In the genomic region with DNA sequence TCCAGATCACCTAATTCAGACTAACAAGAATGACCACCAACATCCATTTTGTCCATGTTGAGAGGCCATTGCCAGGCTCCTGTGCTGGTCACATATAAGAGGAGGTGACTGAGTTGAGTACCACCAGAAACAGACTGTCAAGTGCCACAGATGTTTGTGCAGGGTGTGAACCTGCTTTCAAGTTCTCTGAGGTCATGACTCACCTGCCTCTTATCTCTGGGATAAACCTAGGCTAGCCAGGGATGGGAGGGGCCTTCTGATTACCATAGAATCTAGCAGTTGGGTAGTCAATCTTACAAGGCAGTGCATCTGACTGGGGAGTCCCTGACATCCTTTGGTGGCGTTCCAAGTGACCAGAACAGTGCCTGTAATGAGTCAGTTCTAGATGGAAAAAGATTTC, we compare ENCODE assay signal across 29 mouse cellular contexts. TPM values are rescaled to one million over a fixed set of nuclear protein-coding genes. Genes with fewer than 3 reads are reported as not detected.
DNase-seq lines count a peak whose midpoint lies in the region; ATAC-seq and TF ChIP-seq lines count a peak whose summit lies in the region.
"Had no signal": no experiment of that assay in that cellular context is flagged by ENCODE, and none has a peak within 500 bp of the region (broad histone marks: within the 10 kb centered on the region; RNA-seq: fewer than 3 reads in every experiment).

No protein-coding gene starts in this region.

- TF ChIP-seq CTCF in small intestine, adult 2 months (IDR thresholded peaks at IDR 0.05; ENCODE audit: extremely low read depth, insufficient read length, insufficient replicate concordance, low read depth, low read length) = no peak

- H3K4me2 ChIP-seq in intestine, embryonic 14.5 days (ENCODE audit: low read length) = no peak overlapping the region
- no peak overlapping the region for H3K4me2 ChIP-seq in lung, embryonic 16.5 days (ENCODE audit: low read depth, low read length)
- no peak overlapping the region for H3K4me2 ChIP-seq in liver, embryonic 11.5 days
- H3K4me2 ChIP-seq in hindbrain, embryonic 12.5 days (replicated peaks) = no peak overlapping the region
- H3K4me2 ChIP-seq: heart, embryonic 13.5 days; midbrain, embryonic 12.5 days; neural tube, embryonic 13.5 days had no signal

- no peak for DNase-seq in intestine, embryonic 14.5 days (ENCODE audit: low spot score)
- DNase-seq in liver, embryonic 11.5 days (ENCODE audit: low spot score) = no peak
- DNase-seq in cerebellum, postnatal 10 days = no peak
- DNase-seq: adrenal gland, postnatal 25 days; B cell, adult 2 months; cerebellum, adult 18-20 months; cerebellum, postnatal 14 days; heart, postnatal 10 days; kidney, adult 11 months; kidney, postnatal 25 days; layer of hippocampus, postnatal 36 days; left cerebral cortex, postnatal 4 days; right cerebral cortex, postnatal 4 days; thymus, postnatal 36 days had no signal

- ATAC-seq in granulocyte monocyte progenitor cell, adult 5-6 weeks (replicated peaks; ENCODE audit: poor library complexity, severe bottlenecking) = peak; percentile 41
- ATAC-seq in intestine, embryonic 14.5 days (replicated peaks; ENCODE audit: low FRiP score, low TSS enrichment, low read depth) = peak; percentile 87
- ATAC-seq in lung, embryonic 16.5 days (ENCODE audit: low read depth) = peak; percentile 75; the same call in 1 of the 2 replicates
- ATAC-seq in liver, embryonic 11.5 days (replicated peaks; ENCODE audit: low FRiP score) = no peak
- ATAC-seq in hindbrain, embryonic 12.5 days (ENCODE audit: low FRiP score) = no peak
- ATAC-seq: forebrain, embryonic 16.5 days; hindbrain, embryonic 16.5 days had no signal

- H3K4me1 ChIP-seq in intestine, embryonic 14.5 days (replicated peaks; ENCODE audit: control insufficient read depth, insufficient read depth, low read length) = peaks cover 7% of the 10 kb centered on the region; the same call in 1 of the 2 replicates
- H3K4me1 ChIP-seq in lung, embryonic 16.5 days (replicated peaks; ENCODE audit: control insufficient read depth, insufficient read depth, low read length) = peaks cover 4% of the 10 kb centered on the region; the same call in 1 of the 2 replicates
- peaks cover 28% of the 10 kb centered on the region for H3K4me1 ChIP-seq in small intestine, adult 2 months (ENCODE audit: control insufficient read depth, insufficient read depth, insufficient read length, low read length)
- no peaks in the 10 kb centered on the region for H3K4me1 ChIP-seq in liver, embryonic 11.5 days (replicated peaks; ENCODE audit: control insufficient read depth, insufficient read depth, low read length)
- H3K4me1 ChIP-seq in hindbrain, embryonic 12.5 days = no peaks in the 10 kb centered on the region
- H3K4me1 ChIP-seq: midbrain, embryonic 12.5 days; neural tube, embryonic 13.5 days had no signal

- no peak overlapping the region for H3K9ac ChIP-seq in intestine, embryonic 14.5 days (ENCODE audit: low read length)
- H3K9ac ChIP-seq in lung, embryonic 16.5 days (ENCODE audit: low read length) = no peak overlapping the region
- no peak overlapping the region for H3K9ac ChIP-seq in liver, embryonic 11.5 days (ENCODE audit: low read depth, low read length)
- H3K9ac ChIP-seq in hindbrain, embryonic 12.5 days = no peak overlapping the region
- H3K9ac ChIP-seq: heart, embryonic 13.5 days; midbrain, embryonic 12.5 days; neural tube, embryonic 13.5 days had no signal

- H3K27me3 ChIP-seq in intestine, embryonic 14.5 days (replicated peaks; ENCODE audit: control insufficient read depth, insufficient read depth, low read length) = no peaks in the 10 kb centered on the region
- H3K27me3 ChIP-seq in lung, embryonic 16.5 days (ENCODE audit: control insufficient read depth, insufficient read depth, low read depth, low read length) = no peaks in the 10 kb centered on the region
- H3K27me3 ChIP-seq in small intestine, adult 2 months (ENCODE audit: control insufficient read depth, insufficient read depth, low read length) = no peaks in the 10 kb centered on the region
- H3K27me3 ChIP-seq in liver, embryonic 11.5 days (replicated peaks; ENCODE audit: control insufficient read depth, insufficient read depth, low read length) = no peaks in the 10 kb centered on the region
- no peaks in the 10 kb centered on the region for H3K27me3 ChIP-seq in hindbrain, embryonic 12.5 days
- H3K27me3 ChIP-seq: heart, embryonic 13.5 days; midbrain, embryonic 12.5 days; neural tube, embryonic 13.5 days had no signal

- H3K36me3 ChIP-seq in intestine, embryonic 14.5 days (ENCODE audit: control insufficient read depth, insufficient read depth, low read length) = no peaks in the 10 kb centered on the region
- no peaks in the 10 kb centered on the region for H3K36me3 ChIP-seq in lung, embryonic 16.5 days (ENCODE audit: control insufficient read depth, insufficient read depth, low read length)
- no peaks in the 10 kb centered on the region for H3K36me3 ChIP-seq in small intestine, adult 2 months (ENCODE audit: control insufficient read depth, insufficient read depth, low read length)
- H3K36me3 ChIP-seq in liver, embryonic 11.5 days (ENCODE audit: control insufficient read depth, insufficient read depth, low read length) = no peaks in the 10 kb centered on the region
- no peaks in the 10 kb centered on the region for H3K36me3 ChIP-seq in hindbrain, embryonic 12.5 days
- H3K36me3 ChIP-seq: heart, embryonic 13.5 days; hindbrain, embryonic 10.5 days; midbrain, embryonic 12.5 days; neural tube, embryonic 13.5 days had no signal

- H3K9me3 ChIP-seq in intestine, embryonic 14.5 days (ENCODE audit: control insufficient read depth, low read length) = no peaks in the 10 kb centered on the region
- H3K9me3 ChIP-seq in lung, embryonic 16.5 days (ENCODE audit: control insufficient read depth, low read length) = no peaks in the 10 kb centered on the region
- no peaks in the 10 kb centered on the region for H3K9me3 ChIP-seq in liver, embryonic 11.5 days (ENCODE audit: control insufficient read depth, low read length)
- H3K9me3 ChIP-seq in hindbrain, embryonic 12.5 days (replicated peaks) = no peaks in the 10 kb centered on the region
- H3K9me3 ChIP-seq: heart, embryonic 13.5 days; hindbrain, embryonic 10.5 days; midbrain, embryonic 12.5 days; neural tube, embryonic 13.5 days had no signal

- H3K27ac ChIP-seq in intestine, embryonic 14.5 days (ENCODE audit: low read depth) = no peak overlapping the region
- no peak overlapping the region for H3K27ac ChIP-seq in lung, embryonic 16.5 days (ENCODE audit: low read length)
- H3K27ac ChIP-seq in small intestine, adult 2 months (ENCODE audit: insufficient read depth, low read depth, low read length) = peak overlapping the region; percentile 95
- no peak overlapping the region for H3K27ac ChIP-seq in liver, embryonic 11.5 days (ENCODE audit: low read depth, low read length)
- no peak overlapping the region for H3K27ac ChIP-seq in hindbrain, embryonic 12.5 days
- H3K27ac ChIP-seq: heart, embryonic 13.5 days; hindbrain, embryonic 10.5 days; layer of hippocampus, adult 2 months; midbrain, embryonic 12.5 days; neural tube, embryonic 13.5 days had no signal

- H3K4me3 ChIP-seq in intestine, embryonic 14.5 days (ENCODE audit: low read depth, low read length) = no peak overlapping the region
- H3K4me3 ChIP-seq in lung, embryonic 16.5 days (ENCODE audit: low read length) = no peak overlapping the region
- H3K4me3 ChIP-seq in small intestine, adult 2 months (ENCODE audit: low read depth, low read length) = no peak overlapping the region
- no peak overlapping the region for H3K4me3 ChIP-seq in liver, embryonic 11.5 days (ENCODE audit: low read depth, low read length)
- no peak overlapping the region for H3K4me3 ChIP-seq in hindbrain, embryonic 12.5 days
- H3K4me3 ChIP-seq: erythroblast, embryonic 14.5 days; heart, embryonic 13.5 days; hindbrain, embryonic 10.5 days; layer of hippocampus, adult 2 months; midbrain, embryonic 12.5 days; myocyte; neural tube, embryonic 13.5 days had no signal

- 63% methylated on average over 1 of the region's 1 CpGs for whole genome bisulfite sequencing in intestine, embryonic 14.5 days
- 72% methylated on average over 1 of the region's 1 CpGs for WGBS in lung, embryonic 16.5 days
- 18% methylated on average over 1 of the region's 1 CpGs for WGBS in small intestine, adult 2 months
- WGBS in liver, embryonic 11.5 days = 74% methylated on average over 1 of the region's 1 CpGs
- 77% methylated on average over 1 of the region's 1 CpGs for WGBS in hindbrain, embryonic 12.5 days

- TF ChIP-seq POLR2A in small intestine, adult 2 months (IDR thresholded peaks at IDR 0.05; ENCODE audit: low read depth, low read length) = no peak

RNA-seq across cellular contexts. Expression of a gene that starts 13.2 kb away (rescaled TPM):
- total RNA-seq in granulocyte monocyte progenitor cell, adult 5-6 weeks (2014; fragmentation: Nextera tagmentation) = not detected in 2 replicates
- not detected in 2 replicates for total RNA-seq in granulocyte monocyte progenitor cell, adult 5-6 weeks (2017)
- 25.4 and 33.0 TPM in 2 replicates for polyA plus RNA-seq in intestine, embryonic 14.5 days (2014; fragmentation: Nextera tagmentation; extraction: Ambion mirVana)
- 48.5 and 52.7 TPM in 2 replicates for polyA plus RNA-seq in lung, embryonic 16.5 days (2015; fragmentation: Nextera tagmentation; extraction: Ambion mirVana)
- polyA plus RNA-seq in small intestine, adult 2 months (2012; rRNA removed) = 7.5 and 18.6 TPM in 2 replicates
- 2.0 and 2.3 TPM in 2 replicates for polyA plus RNA-seq in liver, embryonic 11.5 days (2014; fragmentation: Nextera tagmentation; extraction: Ambion mirVana)
- 11.1 and 13.1 TPM in 2 replicates for polyA plus RNA-seq in hindbrain, embryonic 12.5 days (2016; fragmentation: Nextera tagmentation; extraction: Ambion mirVana)
- total RNA-seq: megakaryocyte, adult 5-6 weeks had no signal
- polyA plus RNA-seq: erythroblast, embryonic 14.5 days; liver, adult 2 months; myocyte had no signal

Comparison
In these comparisons a context has a peak if more than half of its experiments do, and no peak if none do; other contexts are left out.
1. ATAC-seq: peak in granulocyte monocyte progenitor cell, adult 5-6 weeks (single experiment), intestine, embryonic 14.5 days (single experiment) and lung, embryonic 16.5 days (single experiment); none in liver, embryonic 11.5 days (single experiment) and hindbrain, embryonic 12.5 days (single experiment).